Mouse (Mus musculus): Measurements from ENCODE around the gene Rlim.

Gene Rlim

GRCm38 (mm10) chrX:103981169-103981689 is at the start of gene Rlim:
Gene Rlim (minus strand): TSS chrX:103981284.
- TF ChIP-seq CTCF (conservative IDR thresholded peaks at IDR 0.05; ENCODE audit: low read length) (no peak), NANOG (IDR thresholded peaks at IDR 0.05; ENCODE audit: borderline replicate concordance, low read length) (no peak), POU5F1 (IDR thresholded peaks at IDR 0.05; ENCODE audit: borderline replicate concordance, low read length) (no peak)

GRCm38 (mm10) chrX:104017196-104017595 is 36.1 kb upstream of the Rlim start:
- Histone ChIP-seq H3K36me3 (ENCODE audit: insufficient read depth, low read length) (no peaks in the 10 kb centered on the region), H3K4me3 (replicated peaks; ENCODE audit: low read length) (no peak overlapping the region)

More at GRCm38 (mm10) chrX:103981169-103981689, at the start of gene Rlim:
- H3K9me3 ChIP-seq (ENCODE audit: low read length) = no peaks in the 10 kb centered on the region
- peaks cover 32% of the 10 kb centered on the region for H3K4me1 ChIP-seq (replicated peaks; ENCODE audit: low read depth, low read length)
- peaks cover 26% of the 10 kb centered on the region for H3K36me3 ChIP-seq (ENCODE audit: insufficient read depth, low read length)
- no peaks in the 10 kb centered on the region; the same call in 1 of the 2 replicates for H3K27me3 ChIP-seq (ENCODE audit: insufficient read depth, low read length)
- H3K4me3 ChIP-seq (replicated peaks; ENCODE audit: low read length) = peak within 1 kb of the TSS; percentile 89

GRCm38 (mm10) chrX:104015048-104015447 is 34.0 kb upstream of the Rlim start:
- H3K36me3 ChIP-seq (ENCODE audit: insufficient read depth, low read length) = no peaks in the 10 kb centered on the region
- H3K4me1 ChIP-seq (replicated peaks; ENCODE audit: low read depth, low read length) = no peaks in the 10 kb centered on the region
- no peaks in the 10 kb centered on the region for H3K27me3 ChIP-seq (ENCODE audit: insufficient read depth, low read length)
- no peak for TF ChIP-seq POU5F1 (IDR thresholded peaks at IDR 0.05; ENCODE audit: borderline replicate concordance, low read length)
- TF ChIP-seq CTCF (conservative IDR thresholded peaks at IDR 0.05; ENCODE audit: low read length) = no peak
- no peak for TF ChIP-seq NANOG (IDR thresholded peaks at IDR 0.05; ENCODE audit: borderline replicate concordance, low read length)
- no peak overlapping the region for H3K4me3 ChIP-seq (replicated peaks; ENCODE audit: low read length)
- no peaks in the 10 kb centered on the region for H3K9me3 ChIP-seq (ENCODE audit: low read length)

More at GRCm38 (mm10) chrX:104017196-104017595, 36.1 kb upstream of the Rlim start:
- Histone ChIP-seq H3K9me3 (ENCODE audit: low read length) (no peaks in the 10 kb centered on the region), H3K27me3 (ENCODE audit: insufficient read depth, low read length) (no peaks in the 10 kb centered on the region), H3K4me1 (replicated peaks; ENCODE audit: low read depth, low read length) (no peaks in the 10 kb centered on the region)
- no peak for TF ChIP-seq NANOG (IDR thresholded peaks at IDR 0.05; ENCODE audit: borderline replicate concordance, low read length)
- TF ChIP-seq CTCF (conservative IDR thresholded peaks at IDR 0.05; ENCODE audit: low read length) = no peak
- TF ChIP-seq POU5F1 (IDR thresholded peaks at IDR 0.05; ENCODE audit: borderline replicate concordance, low read length) = no peak

GRCm38 (mm10) chrX:104013318-104013811 is 32.3 kb upstream of the Rlim start:
- no peak for TF ChIP-seq POU5F1 (IDR thresholded peaks at IDR 0.05; ENCODE audit: borderline replicate concordance, low read length)
- TF ChIP-seq CTCF (conservative IDR thresholded peaks at IDR 0.05; ENCODE audit: low read length) = no peak
- no peak for TF ChIP-seq NANOG (IDR thresholded peaks at IDR 0.05; ENCODE audit: borderline replicate concordance, low read length)
- Histone ChIP-seq H3K4me3 (replicated peaks; ENCODE audit: low read length) (no peak overlapping the region), H3K27me3 (ENCODE audit: insufficient read depth, low read length) (no peaks in the 10 kb centered on the region), H3K36me3 (ENCODE audit: insufficient read depth, low read length) (no peaks in the 10 kb centered on the region), H3K9me3 (ENCODE audit: low read length) (peaks cover 6% of the 10 kb centered on the region; the same call in 1 of the 2 replicates), H3K4me1 (replicated peaks; ENCODE audit: low read depth, low read length) (no peaks in the 10 kb centered on the region)

GRCm38 (mm10) chrX:103994741-103995140 is 13.7 kb upstream of the Rlim start:
- Histone ChIP-seq H3K36me3 (ENCODE audit: insufficient read depth, low read length) (no peaks in the 10 kb centered on the region), H3K4me3 (replicated peaks; ENCODE audit: low read length) (no peak overlapping the region), H3K27me3 (ENCODE audit: insufficient read depth, low read length) (peaks cover 20% of the 10 kb centered on the region), H3K4me1 (replicated peaks; ENCODE audit: low read depth, low read length) (no peaks in the 10 kb centered on the region), H3K9me3 (ENCODE audit: low read length) (no peaks in the 10 kb centered on the region)
- TF ChIP-seq NANOG (IDR thresholded peaks at IDR 0.05; ENCODE audit: borderline replicate concordance, low read length) (no peak), CTCF (conservative IDR thresholded peaks at IDR 0.05; ENCODE audit: low read length) (no peak), POU5F1 (IDR thresholded peaks at IDR 0.05; ENCODE audit: borderline replicate concordance, low read length) (no peak)

- peaks cover 20% of the 10 kb centered on the region for H3K27me3 ChIP-seq (ENCODE audit: insufficient read depth, low read length)
- TF ChIP-seq POU5F1 (IDR thresholded peaks at IDR 0.05; ENCODE audit: borderline replicate concordance, low read length) = no peak
- H3K9me3 ChIP-seq (ENCODE audit: low read length) = no peaks in the 10 kb centered on the region
- no peaks in the 10 kb centered on the region for H3K4me1 ChIP-seq (replicated peaks; ENCODE audit: low read depth, low read length)
- no peaks in the 10 kb centered on the region for H3K36me3 ChIP-seq (ENCODE audit: insufficient read depth, low read length)
- H3K4me3 ChIP-seq (replicated peaks; ENCODE audit: low read length) = no peak overlapping the region
These were observed 12.8 kb upstream of the Rlim start for GRCm38 (mm10) chrX:103993864-103994263.

GRCm38 (mm10) chrX:103991702-103992101 is 10.6 kb upstream of the Rlim start:
- Histone ChIP-seq H3K36me3 (ENCODE audit: insufficient read depth, low read length) (no peaks in the 10 kb centered on the region), H3K27me3 (ENCODE audit: insufficient read depth, low read length) (peaks cover 16% of the 10 kb centered on the region), H3K4me3 (replicated peaks; ENCODE audit: low read length) (no peak overlapping the region), H3K9me3 (ENCODE audit: low read length) (no peaks in the 10 kb centered on the region), H3K4me1 (replicated peaks; ENCODE audit: low read depth, low read length) (peaks cover 7% of the 10 kb centered on the region)
- TF ChIP-seq POU5F1 (IDR thresholded peaks at IDR 0.05; ENCODE audit: borderline replicate concordance, low read length) = no peak
- peak; percentile 11; the same call in 1 of the 2 replicates for TF ChIP-seq CTCF (conservative IDR thresholded peaks at IDR 0.05; ENCODE audit: low read length)
- no peak for TF ChIP-seq NANOG (IDR thresholded peaks at IDR 0.05; ENCODE audit: borderline replicate concordance, low read length)

- H3K27me3 ChIP-seq (ENCODE audit: insufficient read depth, low read length) = peaks cover 15% of the 10 kb centered on the region
- no peaks in the 10 kb centered on the region for H3K9me3 ChIP-seq (ENCODE audit: low read length)
- no peak overlapping the region for H3K4me3 ChIP-seq (replicated peaks; ENCODE audit: low read length)
- no peaks in the 10 kb centered on the region for H3K36me3 ChIP-seq (ENCODE audit: insufficient read depth, low read length)
- H3K4me1 ChIP-seq (replicated peaks; ENCODE audit: low read depth, low read length) = peaks cover 20% of the 10 kb centered on the region
- TF ChIP-seq NANOG (IDR thresholded peaks at IDR 0.05; ENCODE audit: borderline replicate concordance, low read length) (no peak), CTCF (conservative IDR thresholded peaks at IDR 0.05; ENCODE audit: low read length) (peak; percentile 21; the same call in 1 of the 2 replicates)
These were observed 9.3 kb upstream of the Rlim start for GRCm38 (mm10) chrX:103990392-103990791.

Measured in E14TG2a.4 (cell line).